Mouse (Mus musculus): ENCODE data around the gene Nutm1.

DNA sequence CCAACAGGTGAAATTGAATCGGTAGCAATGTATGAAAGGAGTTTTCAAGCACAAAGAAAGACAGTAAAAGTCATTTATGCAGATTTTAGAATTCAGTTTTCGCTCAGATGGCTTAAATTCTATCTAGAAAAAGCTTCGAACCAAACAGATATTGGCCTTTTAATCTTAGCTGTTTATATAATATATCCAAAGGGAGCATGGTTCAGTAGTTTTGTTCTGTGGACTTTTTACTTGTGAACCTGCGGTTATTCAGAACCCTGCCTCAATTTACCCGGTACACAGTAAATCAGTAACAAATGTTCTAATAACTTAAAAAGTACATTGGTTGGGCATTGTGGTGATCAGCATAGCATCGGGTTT is 25.9 kb upstream of the Nutm1 start:
- no peak for TF ChIP-seq HCFC1 (IDR thresholded peaks at IDR 0.05; ENCODE audit: borderline replicate concordance, insufficient read depth, low read length)
- TF ChIP-seq ZNF384 (IDR thresholded peaks at IDR 0.05; ENCODE audit: low read depth, low read length) = no peak
- TF ChIP-seq MAFK (IDR thresholded peaks at IDR 0.05; ENCODE audit: insufficient read depth, low read depth, low read length) = no peak
